Mouse (Mus musculus): ENCODE data around the gene Rfxank. TPM values are rescaled to one million over a fixed set of nuclear protein-coding genes. Genes with fewer than 3 reads are reported as not detected.

The Rfxank gene
- polyA plus RNA-seq, 1 experiment from 2014 or later: 19.5 TPM

DNA sequence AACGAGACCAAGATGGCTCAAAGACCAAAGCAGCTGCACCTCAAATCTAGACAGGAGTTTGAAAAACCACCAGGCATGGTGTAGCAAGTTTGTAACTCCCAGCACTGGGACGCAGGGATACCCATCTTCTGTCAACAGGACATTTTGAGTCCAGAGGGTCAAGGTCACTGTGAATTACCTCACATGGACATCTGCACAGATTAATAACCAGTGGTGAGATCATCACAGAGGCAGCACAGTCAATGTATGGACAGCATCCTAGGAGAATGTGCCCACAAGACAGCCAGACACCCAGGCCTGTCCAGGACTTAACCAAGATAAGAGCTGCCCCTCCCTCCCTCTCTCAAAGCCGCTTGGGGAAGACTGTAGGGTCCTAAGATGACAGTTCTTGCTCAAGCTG lies 31.2 kb upstream of the Rfxank start:
- H3K4me3 ChIP-seq: no peak overlapping the region
- peaks cover 7% of the 10 kb centered on the region; the same call in 1 of the 2 replicates for H3K36me3 ChIP-seq
- DNase-seq (ENCODE audit: low spot score): no peak
- peaks cover 27% of the 10 kb centered on the region for H3K27me3 ChIP-seq (ENCODE audit: insufficient read depth, poor library complexity, severe bottlenecking)
- no peaks in the 10 kb centered on the region for H3K9me3 ChIP-seq
- WGBS: 87% methylated on average over 3 of the region's 3 CpGs
- peaks cover 49% of the 10 kb centered on the region for H3K4me1 ChIP-seq (replicated peaks)
- no peak overlapping the region for H3K27ac ChIP-seq

DNA sequence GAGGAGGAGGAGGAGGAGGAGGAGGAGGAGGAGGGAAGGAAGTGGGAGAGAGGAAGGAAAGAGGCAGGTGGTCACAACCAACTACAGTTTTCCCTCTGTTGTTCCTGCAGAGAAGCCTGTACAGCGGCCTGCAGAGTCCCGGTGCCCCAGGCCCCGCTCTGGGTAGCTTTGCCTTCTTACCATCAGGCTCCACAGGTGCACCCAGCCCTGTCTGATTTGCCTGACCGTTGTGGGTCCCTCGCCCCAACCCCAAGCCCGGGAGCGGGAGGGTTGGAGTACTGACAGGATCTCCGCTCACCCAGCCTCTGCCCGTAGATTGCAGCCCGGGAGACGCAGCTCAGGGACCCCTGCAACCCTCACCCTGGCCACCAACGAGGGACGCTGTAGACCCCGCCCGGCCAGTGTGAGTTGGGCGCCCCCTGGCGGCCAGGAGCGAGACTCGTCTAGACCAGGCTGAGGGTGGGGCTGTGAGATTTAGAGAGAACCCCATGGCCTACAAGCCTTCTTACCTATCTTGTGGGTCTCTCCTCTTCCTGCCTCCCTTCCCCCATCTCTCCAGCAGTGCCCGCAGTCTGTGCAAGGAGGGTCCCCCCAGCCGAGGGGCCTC lies 27.7 kb upstream of the Rfxank start:
- WGBS: 2% methylated on average over 21 of the region's 21 CpGs
- peaks cover 25% of the 10 kb centered on the region for H3K4me1 ChIP-seq (replicated peaks)
- H3K36me3 ChIP-seq: no peaks in the 10 kb centered on the region
- H3K4me3 ChIP-seq: peak overlapping the region; percentile 44
- peak overlapping the region; percentile 29; the same call in 1 of the 2 replicates for H3K27ac ChIP-seq
- no peaks in the 10 kb centered on the region for H3K9me3 ChIP-seq
- peak; percentile 86 for DNase-seq (ENCODE audit: low spot score)
- H3K27me3 ChIP-seq (ENCODE audit: insufficient read depth, poor library complexity, severe bottlenecking): peaks cover 42% of the 10 kb centered on the region

DNA sequence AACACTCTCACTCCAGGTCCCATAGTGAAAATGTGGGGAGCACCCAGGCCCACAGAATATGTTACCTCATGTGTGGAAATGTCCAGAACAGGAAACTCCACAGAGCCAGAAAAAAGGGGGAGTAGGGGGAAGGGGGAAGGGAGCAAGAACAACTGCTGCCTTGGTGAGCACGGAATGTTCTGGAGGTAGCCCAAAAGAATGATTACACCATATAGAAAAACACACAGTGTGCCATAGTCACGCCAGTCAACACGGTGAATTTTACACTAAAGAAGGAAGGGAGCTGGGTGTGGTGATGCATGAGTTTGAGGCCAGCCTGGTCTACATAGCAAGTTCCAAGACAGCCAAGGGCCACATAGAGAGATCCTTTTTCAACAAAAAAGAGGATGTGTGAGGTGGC lies 24.4 kb upstream of the Rfxank start:
- Histone ChIP-seq H3K27me3 (ENCODE audit: insufficient read depth, poor library complexity, severe bottlenecking) (peaks cover 48% of the 10 kb centered on the region), H3K27ac (no peak overlapping the region), H3K4me1 (replicated peaks) (peaks cover 40% of the 10 kb centered on the region), H3K9me3 (no peaks in the 10 kb centered on the region), H3K36me3 (no peaks in the 10 kb centered on the region), H3K4me3 (no peak overlapping the region)
- DNase-seq (ENCODE audit: low spot score): no peak
- 97% methylated on average over 3 of the region's 3 CpGs for WGBS

DNA sequence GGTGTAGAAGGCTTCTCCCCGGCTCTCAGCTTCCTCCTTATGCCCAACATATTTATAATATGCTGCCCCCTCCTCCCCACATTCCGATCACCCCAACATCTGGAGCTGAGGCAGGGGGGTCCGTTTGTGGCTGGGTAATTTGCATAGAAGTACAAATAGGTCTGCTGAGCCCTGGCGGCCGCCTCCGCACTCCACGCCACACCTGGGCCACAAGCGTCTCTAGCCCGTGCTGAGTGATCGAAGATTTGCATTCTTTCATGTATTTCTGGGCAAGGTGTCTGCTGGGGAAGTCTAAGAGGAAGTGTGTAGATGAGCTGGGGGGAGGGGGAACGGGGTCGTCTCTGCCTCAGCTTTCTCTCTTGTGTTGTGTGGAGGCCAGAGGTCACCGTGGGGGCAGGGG lies 21.1 kb upstream of the Rfxank start:
- WGBS: 64% methylated on average over 13 of the region's 13 CpGs
- Histone ChIP-seq H3K4me1 (replicated peaks) (peaks cover 28% of the 10 kb centered on the region), H3K4me3 (no peak overlapping the region), H3K9me3 (no peaks in the 10 kb centered on the region), H3K36me3 (no peaks in the 10 kb centered on the region), H3K27me3 (ENCODE audit: insufficient read depth, poor library complexity, severe bottlenecking) (peaks cover 40% of the 10 kb centered on the region), H3K27ac (no peak overlapping the region)
- DNase-seq (ENCODE audit: low spot score): no peak

DNA sequence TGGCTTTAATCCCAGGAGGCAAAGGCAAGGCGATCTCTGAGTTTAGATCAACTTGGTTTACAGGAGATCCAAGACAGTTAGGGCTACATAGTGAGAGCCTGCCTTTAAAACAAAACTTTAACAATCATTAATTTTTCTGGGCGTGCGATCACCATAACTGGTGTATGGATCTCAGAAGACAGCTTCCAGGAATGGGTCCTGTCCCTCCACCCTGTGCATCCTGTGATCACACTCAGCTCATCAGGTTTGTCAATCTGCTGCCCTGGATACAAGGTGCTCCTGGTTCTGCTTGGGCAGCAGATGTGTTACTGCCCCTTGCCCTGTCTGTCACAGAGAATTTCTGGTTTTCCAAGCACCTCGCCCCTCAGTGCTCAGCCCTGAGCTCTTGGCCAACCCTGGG lies 20.3 kb upstream of the Rfxank start:
- H3K36me3 ChIP-seq: no peaks in the 10 kb centered on the region
- no peak overlapping the region for H3K4me3 ChIP-seq
- peaks cover 32% of the 10 kb centered on the region for H3K27me3 ChIP-seq (ENCODE audit: insufficient read depth, poor library complexity, severe bottlenecking)
- WGBS: 86% methylated on average over 4 of the region's 4 CpGs
- DNase-seq (ENCODE audit: low spot score): no peak
- no peak overlapping the region for H3K27ac ChIP-seq
- H3K4me1 ChIP-seq (replicated peaks): peaks cover 28% of the 10 kb centered on the region
- H3K9me3 ChIP-seq: no peaks in the 10 kb centered on the region

DNA sequence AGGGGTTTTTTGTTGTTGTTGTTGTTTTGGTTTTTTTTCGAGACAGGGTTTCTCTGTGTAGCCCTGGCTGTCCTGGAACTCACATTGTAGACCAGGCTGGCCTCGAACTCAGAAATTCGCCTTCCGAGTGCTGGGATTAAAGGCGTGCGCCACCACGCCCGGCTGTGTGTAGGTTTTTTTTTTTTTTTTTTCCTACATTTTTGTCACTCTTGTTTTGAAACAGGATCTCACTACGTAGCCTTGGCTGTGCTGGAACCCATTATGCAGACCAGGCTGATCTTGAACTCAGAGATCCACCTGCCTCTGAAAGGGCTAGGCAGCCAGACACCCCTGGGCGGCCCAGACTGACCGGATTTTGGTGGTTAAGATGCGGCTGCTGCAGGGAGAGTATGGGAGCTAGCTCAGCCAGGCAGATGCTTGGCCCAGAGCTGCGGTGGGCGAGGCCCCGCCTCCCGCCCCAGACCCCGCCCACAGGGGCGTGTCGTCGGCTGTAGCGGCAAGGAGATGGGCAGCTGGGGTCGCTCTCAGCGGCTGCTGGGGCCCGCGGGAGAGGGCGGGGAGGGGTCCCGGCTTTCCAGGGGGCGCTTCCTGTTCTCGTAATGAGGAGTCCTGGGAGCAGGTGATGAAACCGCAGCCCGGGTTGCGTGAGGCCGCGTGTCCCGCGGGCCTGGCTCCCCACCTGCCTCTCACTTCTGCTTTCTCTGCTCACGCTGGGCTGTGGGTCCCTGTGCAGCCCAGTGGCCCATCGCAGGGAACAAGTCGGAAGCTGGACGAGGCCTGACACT lies 19.3 kb upstream of the Rfxank start:
- no peaks in the 10 kb centered on the region for H3K9me3 ChIP-seq
- DNase-seq (ENCODE audit: low spot score): peak; percentile 88
- H3K4me1 ChIP-seq (replicated peaks): peaks cover 28% of the 10 kb centered on the region
- peak overlapping the region; percentile 76 for H3K27ac ChIP-seq
- 12% methylated on average over 40 of the region's 40 CpGs for WGBS
- peak overlapping the region; percentile 57 for H3K4me3 ChIP-seq
- H3K36me3 ChIP-seq: no peaks in the 10 kb centered on the region
- peaks cover 32% of the 10 kb centered on the region for H3K27me3 ChIP-seq (ENCODE audit: insufficient read depth, poor library complexity, severe bottlenecking)

DNA sequence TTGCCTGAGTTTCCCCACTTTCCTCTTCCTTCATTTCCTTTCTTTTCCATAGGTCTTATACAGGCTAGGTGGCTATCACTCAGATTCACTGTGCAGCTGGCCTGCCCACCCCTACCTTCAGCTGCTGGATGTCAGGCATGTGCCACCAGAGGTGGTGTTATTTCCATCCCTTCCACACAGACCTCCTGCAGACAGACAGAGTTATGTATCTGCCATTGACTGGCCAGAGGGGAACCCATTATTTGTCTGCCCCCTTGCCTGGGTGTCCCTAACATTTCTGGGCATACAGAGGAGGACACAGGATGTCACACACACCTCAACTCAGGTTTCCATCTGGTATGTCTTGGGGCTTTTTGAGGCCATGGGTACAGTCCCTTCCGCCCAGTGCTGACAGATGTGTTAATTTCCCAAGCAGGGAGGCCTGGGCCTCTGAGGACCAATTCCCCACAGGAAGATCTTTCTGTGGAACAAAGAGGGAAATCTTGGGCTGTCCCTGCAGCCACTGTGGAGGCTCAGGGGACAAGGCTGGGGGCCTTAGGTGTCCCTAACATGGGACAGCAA lies 18.4 kb upstream of the Rfxank start:
- DNase-seq (ENCODE audit: low spot score): no peak
- H3K27ac ChIP-seq: no peak overlapping the region
- 94% methylated on average over 1 of the region's 1 CpGs for WGBS

DNA sequence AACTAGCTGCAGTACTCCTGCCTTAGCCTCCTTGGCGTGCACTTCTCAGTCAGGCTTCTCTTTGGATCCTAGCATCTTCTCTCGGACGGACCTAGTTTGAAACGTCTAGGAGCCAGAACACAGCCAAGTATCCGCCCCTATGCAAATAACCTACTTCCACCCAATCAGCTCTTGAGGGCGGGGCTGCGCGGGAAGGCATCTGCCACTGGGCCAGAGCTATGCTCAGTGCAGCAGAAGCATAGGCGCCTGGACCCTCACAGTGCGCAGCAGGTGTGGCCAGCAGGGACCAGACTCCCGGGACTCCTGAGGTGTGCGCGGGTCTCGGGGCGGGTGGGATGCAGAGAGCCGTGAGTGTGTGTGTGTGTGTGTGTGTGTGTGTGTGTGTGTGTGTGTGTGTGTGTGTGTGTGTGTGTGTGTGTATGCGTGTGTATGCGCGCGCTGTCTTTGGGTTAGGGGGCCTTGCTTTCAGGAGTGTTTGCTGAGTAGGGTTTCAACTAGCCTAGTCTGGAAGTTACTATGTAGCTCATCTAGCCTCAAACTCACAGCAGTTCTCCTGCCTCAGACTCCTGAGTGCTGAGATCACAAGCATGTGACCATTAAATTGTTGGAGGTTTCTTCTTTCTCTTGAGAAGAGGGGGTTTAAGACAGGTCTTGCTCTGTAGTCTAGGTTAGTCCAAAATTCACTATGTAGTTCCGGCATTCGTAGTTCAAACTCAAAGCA lies 13.7 kb upstream of the Rfxank start:
- Histone ChIP-seq H3K9me3 (no peaks in the 10 kb centered on the region), H3K27me3 (ENCODE audit: insufficient read depth, poor library complexity, severe bottlenecking) (peaks cover 41% of the 10 kb centered on the region), H3K4me3 (peak overlapping the region; percentile 36), H3K4me1 (replicated peaks) (peaks cover 21% of the 10 kb centered on the region), H3K36me3 (no peaks in the 10 kb centered on the region), H3K27ac (no peak overlapping the region)
- WGBS: 15% methylated on average over 22 of the region's 22 CpGs
- peak; percentile 80 for DNase-seq (ENCODE audit: low spot score)

More for the DNA sequence above, 18.4 kb upstream of the Rfxank start:
- Histone ChIP-seq H3K4me1 (replicated peaks) (peaks cover 34% of the 10 kb centered on the region), H3K9me3 (no peaks in the 10 kb centered on the region), H3K27me3 (ENCODE audit: insufficient read depth, poor library complexity, severe bottlenecking) (peaks cover 34% of the 10 kb centered on the region), H3K4me3 (no peak overlapping the region), H3K36me3 (no peaks in the 10 kb centered on the region)

DNA sequence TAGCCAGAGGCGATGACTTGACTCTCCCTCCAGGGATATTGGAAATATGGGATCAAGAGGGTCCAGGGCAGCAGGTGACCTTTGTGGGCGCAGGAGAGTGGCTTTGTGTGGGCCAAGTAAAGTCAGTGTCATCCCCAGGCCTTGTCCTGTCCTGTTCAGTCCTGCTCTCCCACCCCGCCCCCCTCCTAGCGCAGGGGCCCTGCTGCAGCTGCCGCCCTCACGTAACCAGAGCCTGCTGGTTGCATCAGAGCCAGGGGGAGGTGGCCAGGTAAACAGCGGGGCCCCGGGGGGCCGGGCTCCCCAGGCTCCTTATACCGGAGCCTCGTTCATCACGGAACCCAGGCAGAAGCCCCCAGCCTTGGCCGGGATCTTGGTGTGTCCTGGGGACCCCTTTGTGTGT lies 11.2 kb upstream of the Rfxank start:
- H3K36me3 ChIP-seq: peaks cover 23% of the 10 kb centered on the region
- WGBS: 21% methylated on average over 13 of the region's 13 CpGs

DNA sequence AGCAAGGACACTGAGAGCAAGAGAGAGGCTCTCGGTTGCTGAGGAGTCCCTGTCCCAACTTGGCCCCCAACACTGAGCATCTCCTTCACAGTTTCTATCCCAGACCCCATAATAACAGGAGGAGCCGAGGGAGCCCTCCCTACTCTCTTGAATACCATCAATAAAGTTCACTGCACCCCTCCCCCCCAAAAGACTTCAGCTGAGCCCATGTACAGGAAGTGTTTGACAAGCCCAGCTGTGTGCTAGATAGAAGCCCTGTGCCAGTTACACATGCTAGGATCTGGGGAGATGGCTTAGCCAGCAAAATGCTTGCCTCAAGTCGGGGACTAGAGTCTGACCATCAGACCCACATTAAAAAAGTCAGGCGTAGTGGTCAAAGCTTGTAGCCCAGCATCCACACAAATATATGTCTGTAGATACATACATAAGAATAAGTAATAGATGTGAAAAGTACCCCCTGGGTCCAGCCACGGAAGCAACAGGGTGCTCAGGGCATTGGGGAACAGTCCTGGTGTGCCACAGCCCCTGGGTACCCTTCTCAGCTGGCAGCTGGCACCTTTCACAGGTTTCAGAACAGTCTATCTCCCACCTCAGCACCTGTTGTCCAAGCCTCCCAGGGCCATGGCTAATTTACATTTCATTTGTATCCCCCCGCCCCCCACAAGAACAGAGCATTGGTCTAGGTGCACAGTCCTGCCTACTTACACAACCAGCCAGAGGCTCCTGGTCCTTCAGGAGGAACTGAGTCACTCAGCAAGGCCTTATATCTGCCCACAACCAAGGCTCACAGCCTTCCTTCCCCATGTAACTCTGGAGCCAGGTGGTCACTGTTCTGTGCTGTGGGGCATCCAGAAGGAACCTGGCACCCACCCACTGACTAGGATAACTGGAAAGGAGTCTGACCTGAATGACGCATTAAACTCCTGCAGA lies 9.0 kb upstream of the Rfxank start:
- no peak for DNase-seq (ENCODE audit: low spot score)
- Histone ChIP-seq H3K4me3 (no peak overlapping the region), H3K4me1 (replicated peaks) (peaks cover 18% of the 10 kb centered on the region), H3K27ac (no peak overlapping the region), H3K9me3 (no peaks in the 10 kb centered on the region), H3K27me3 (ENCODE audit: insufficient read depth, poor library complexity, severe bottlenecking) (peaks cover 16% of the 10 kb centered on the region), H3K36me3 (peaks cover 45% of the 10 kb centered on the region)
- WGBS: 87% methylated on average over 7 of the region's 7 CpGs

More for the DNA sequence above, 11.2 kb upstream of the Rfxank start:
- Histone ChIP-seq H3K4me3 (0 out of 2 replicates have a peak overlapping the region, but pooled peaks have one; percentile 3), H3K4me1 (replicated peaks) (peaks cover 18% of the 10 kb centered on the region), H3K27me3 (ENCODE audit: insufficient read depth, poor library complexity, severe bottlenecking) (peaks cover 25% of the 10 kb centered on the region), H3K27ac (peak overlapping the region; percentile 35; the same call in 1 of the 2 replicates), H3K9me3 (no peaks in the 10 kb centered on the region)
- peak; percentile 25 for DNase-seq (ENCODE audit: low spot score)

DNA sequence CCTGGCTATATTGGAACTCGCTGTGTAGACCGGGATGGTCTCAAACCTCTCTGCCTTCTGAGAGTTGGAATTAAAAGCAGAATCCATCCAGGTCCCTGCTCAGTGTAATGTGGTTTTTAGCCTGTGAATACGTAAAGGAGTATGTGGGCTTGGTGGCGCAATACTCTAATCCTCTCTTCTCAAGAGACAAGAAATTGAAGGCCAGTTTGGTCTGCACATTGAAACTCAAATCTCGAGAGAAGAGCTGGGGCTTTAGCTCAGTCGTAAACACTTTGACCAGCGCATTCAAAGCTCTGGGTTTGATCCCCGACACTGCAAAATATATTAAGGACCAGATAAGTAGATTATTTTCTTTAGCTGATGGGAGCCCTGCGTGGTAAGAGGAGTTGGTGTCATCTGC lies 1.0 kb upstream of the Rfxank start:
- Histone ChIP-seq H3K9me3 (no peaks in the 10 kb centered on the region), H3K4me3 (peak overlapping the region; percentile 79), H3K27ac (peak overlapping the region; percentile 88), H3K4me1 (replicated peaks) (peaks cover 22% of the 10 kb centered on the region), H3K27me3 (ENCODE audit: insufficient read depth, poor library complexity, severe bottlenecking) (no peaks in the 10 kb centered on the region), H3K36me3 (peaks cover 57% of the 10 kb centered on the region)
- 15% methylated on average over 9 of the region's 9 CpGs for WGBS
- no peak for DNase-seq (ENCODE audit: low spot score)

DNA sequence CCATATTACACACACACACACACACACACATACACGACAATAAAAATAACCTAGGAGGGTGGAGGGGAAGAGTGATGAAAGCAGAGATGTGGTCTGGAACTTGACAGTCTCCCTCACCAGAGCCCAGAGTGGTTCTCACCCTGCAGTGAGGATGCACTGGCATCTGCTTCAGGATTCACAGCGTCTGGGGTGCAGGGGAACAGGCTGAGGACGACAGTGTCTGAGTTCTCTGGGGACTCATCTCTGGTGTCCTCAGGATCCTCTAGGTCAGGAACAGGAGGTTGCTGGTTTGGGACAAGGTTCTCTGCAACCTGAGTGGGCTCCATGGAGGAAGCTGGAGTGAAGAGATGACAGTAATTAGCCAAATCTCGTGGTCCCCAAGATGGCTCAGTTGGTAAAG lies 1.1 kb downstream of the Rfxank start:
- 84% methylated on average over 4 of the region's 4 CpGs for WGBS
- Histone ChIP-seq H3K27ac (0 out of 2 replicates have a peak overlapping the region, but pooled peaks have one; percentile 88), H3K9me3 (no peaks in the 10 kb centered on the region), H3K4me3 (peak overlapping the region; percentile 79), H3K4me1 (replicated peaks) (peaks cover 22% of the 10 kb centered on the region), H3K27me3 (ENCODE audit: insufficient read depth, poor library complexity, severe bottlenecking) (no peaks in the 10 kb centered on the region), H3K36me3 (peaks cover 57% of the 10 kb centered on the region)
- DNase-seq (ENCODE audit: low spot score): no peak
